Mouse (Mus musculus) CH12.LX (cell line): Measurements from ENCODE around the gene Mrpl52. TPM values are rescaled to one million over a fixed set of nuclear protein-coding genes. Genes with fewer than 3 reads are reported as not detected.

ENCODE experiments used
- DNase-seq: peaks from one replicate; pipeline ENCODE4 v3.0.0-alpha.2; 2013; ENCODE audit errors: extremely low read depth
- H3K27ac ChIP-seq: 2 replicates; pipeline ENCODE4 v1.5.1; 2012; ENCODE audit warnings: low read depth, mild to moderate bottlenecking, control low read depth, moderate library complexity; ENCODE audit not compliant: insufficient read depth
- H3K27me3 ChIP-seq: replicated peaks from 2 replicates; pipeline ENCODE3; 2012; ENCODE audit warnings: inconsistent platforms
- H3K36me3 ChIP-seq, 2 experiments: replicated peaks in 1 of 2; 2 replicates each; pipeline versions ENCODE3 to v1.6.1; 2012; ENCODE audit warnings: inconsistent platforms in 1 of 2, low read length in 1 of 2, mild to moderate bottlenecking in 1 of 2, mixed read lengths in 1 of 2, moderate library complexity in 1 of 2; ENCODE audit not compliant: control insufficient read depth in 1 of 2, insufficient read depth in 1 of 2
- H3K4me1 ChIP-seq, 2 experiments: 2 replicates each; pipeline ENCODE4 v1.6.1; 2012; ENCODE audit warnings: inconsistent platforms in 1 of 2, moderate library complexity in 1 of 2; ENCODE audit not compliant: insufficient read depth in 2 of 2, control insufficient read depth in 1 of 2
- H3K4me2 ChIP-seq: 2 replicates; pipeline ENCODE4 v1.6.1; 2012; ENCODE audit warnings: low read depth, mild to moderate bottlenecking, control low read depth; ENCODE audit not compliant: poor library complexity, insufficient read depth, severe bottlenecking
- H3K4me3 ChIP-seq, 3 experiments: fragments of 150-350 bp in 1 of 3; sonication (generic) in 1 of 3; replicated peaks in 1 of 3; 2 replicates each; pipeline versions ENCODE3 to v1.5.1; 2011 to 2012; ENCODE audit warnings: low read depth in 2 of 3, low read length in 2 of 3, mild to moderate bottlenecking in 2 of 3, moderate library complexity in 2 of 3, control low read depth in 1 of 3, improper control_type of control experiment in 1 of 3, inconsistent platforms in 1 of 3, mixed read lengths in 1 of 3; ENCODE audit not compliant: poor library complexity in 1 of 3
- H3K79me2 ChIP-seq: replicated peaks from 2 replicates; pipeline ENCODE4 v1.6.1; 2012; ENCODE audit warnings: mild to moderate bottlenecking, moderate library complexity; ENCODE audit not compliant: control insufficient read depth, poor library complexity, insufficient read depth, severe bottlenecking; ENCODE audit errors: extremely low read depth
- H3K9ac ChIP-seq: 2 replicates; pipeline ENCODE4 v1.6.1; 2012; ENCODE audit warnings: low read depth, mild to moderate bottlenecking, control low read depth, moderate library complexity; ENCODE audit not compliant: insufficient read depth
- H3K9me3 ChIP-seq: replicated peaks from 2 replicates; pipeline ENCODE3; 2012; ENCODE audit warnings: low read length, inconsistent platforms, mixed read lengths
- BHLHE40 ChIP-seq: IDR thresholded peaks from 2 replicates; pipeline ENCODE4 v1.6.1; 2011; ENCODE audit warnings: mild to moderate bottlenecking, low read depth, low read length, improper control_type of control experiment
- CHD2 ChIP-seq: IDR thresholded peaks from 2 replicates; pipeline ENCODE4 v1.6.1; 2011; ENCODE audit warnings: low read length, improper control_type of control experiment
- CTCF ChIP-seq, 2 experiments: IDR thresholded peaks in 1 of 2; conservative IDR thresholded peaks in 1 of 2; 2 replicates each; pipeline ENCODE4 v1.5.1; 2011 to 2012; ENCODE audit warnings: low read depth in 2 of 2, low read length in 2 of 2, improper control_type of control experiment in 1 of 2, inconsistent platforms in 1 of 2, mild to moderate bottlenecking in 1 of 2, moderate library complexity in 1 of 2
- ELF1 ChIP-seq: IDR thresholded peaks from 2 replicates; pipeline ENCODE4 v1.6.1; 2014; ENCODE audit warnings: low read depth, mild to moderate bottlenecking, inconsistent platforms, low read length, improper control_type of control experiment
- ETS1 ChIP-seq: conservative IDR thresholded peaks from 2 replicates; pipeline ENCODE4 v1.6.1; 2012; ENCODE audit warnings: low read depth, mild to moderate bottlenecking, inconsistent platforms, low read length, improper control_type of control experiment, moderate library complexity
- IRF4 ChIP-seq: IDR thresholded peaks from 2 replicates; pipeline ENCODE4 v1.6.1; 2014; ENCODE audit warnings: low read depth, mild to moderate bottlenecking, inconsistent platforms, low read length, improper control_type of control experiment
- MAX ChIP-seq: IDR thresholded peaks from 2 replicates; pipeline ENCODE4 v1.6.1; 2011; ENCODE audit warnings: low read length, improper control_type of control experiment
- MAZ ChIP-seq: IDR thresholded peaks from 2 replicates; pipeline ENCODE4 v1.6.1; 2012; ENCODE audit warnings: low read depth, mild to moderate bottlenecking, inconsistent platforms, low read length, improper control_type of control experiment, moderate library complexity
- MYC ChIP-seq: IDR thresholded peaks from 2 replicates; pipeline ENCODE4 v1.6.1; 2011; ENCODE audit warnings: low read depth, mild to moderate bottlenecking, improper control_type of control experiment, low read length
- PAX5 ChIP-seq: IDR thresholded peaks from 2 replicates; pipeline ENCODE4 v1.6.1; 2012; ENCODE audit warnings: low read length, inconsistent platforms, mixed read lengths
- POLR2AphosphoS2 ChIP-seq: IDR thresholded peaks from 2 replicates; pipeline ENCODE4 v1.6.1; 2011; ENCODE audit warnings: low read depth, low read length, improper control_type of control experiment
- RCOR1 ChIP-seq: conservative IDR thresholded peaks from 2 replicates; pipeline ENCODE4 v1.6.1; 2012; ENCODE audit warnings: low read depth, mild to moderate bottlenecking, inconsistent platforms, low read length, improper control_type of control experiment
- SMC3 ChIP-seq: IDR thresholded peaks from 2 replicates; pipeline ENCODE4 v1.6.1; 2011; ENCODE audit warnings: low read depth, low read length, improper control_type of control experiment
- TCF12 ChIP-seq: IDR thresholded peaks from 2 replicates; pipeline ENCODE4 v1.6.1; 2014; ENCODE audit warnings: low read depth, mild to moderate bottlenecking, inconsistent platforms, low read length, improper control_type of control experiment
- USF1 ChIP-seq: IDR thresholded peaks from 2 replicates; pipeline ENCODE4 v1.6.1; 2014; ENCODE audit warnings: low read depth, mild to moderate bottlenecking, inconsistent platforms, low read length, improper control_type of control experiment
- ZNF384 ChIP-seq: IDR thresholded peaks from 2 replicates; pipeline ENCODE4 v1.6.1; 2012; ENCODE audit warnings: low read depth, low read length, improper control_type of control experiment, inconsistent platforms
- dilution Hi-C: fragments of 300-500 bp; cut with MboI; formaldehyde crosslinking; loops from 2 replicates; pipeline ENCODE4 v1.14.3; 2020; ENCODE audit warnings: low sequenced_read_pairs; ENCODE audit not compliant: extremely low pct_unique_long_range_greater_than_20kb, extremely low pct_ligation_motif_present
- in situ Hi-C: fragments of 300-500 bp; cut with MboI; formaldehyde crosslinking; loops from 3 replicates; pipeline ENCODE4 v1.14.3; 2019; ENCODE audit warnings: low sequenced_read_pairs, low pct_ligation_motif_present, low pct_unique_long_range_greater_than_20kb, mixed read lengths
- polyA plus RNA-seq: library from polyadenylated mRNA; unstranded; fragments of >175 nt; gene quantifications from 2 replicates; pipeline ENCODE4 v1.2.1, GENCODE M21; 2012; ENCODE audit warnings: low read depth; ENCODE audit not compliant: insufficient read length
- total RNA-seq, 2 experiments: library from RNA; depleted of rRNA; stranded (reverse); fragments of 300-350 nt in 1 of 2; fragments of >200 nt in 1 of 2; gene quantifications; 2 replicates each; pipeline ENCODE4 v1.2.3; 2012 to 2014

Gene Mrpl52
- total and polyA plus RNA-seq, 3 experiments: 87.9 to 309 (median 230) TPM

DNA sequence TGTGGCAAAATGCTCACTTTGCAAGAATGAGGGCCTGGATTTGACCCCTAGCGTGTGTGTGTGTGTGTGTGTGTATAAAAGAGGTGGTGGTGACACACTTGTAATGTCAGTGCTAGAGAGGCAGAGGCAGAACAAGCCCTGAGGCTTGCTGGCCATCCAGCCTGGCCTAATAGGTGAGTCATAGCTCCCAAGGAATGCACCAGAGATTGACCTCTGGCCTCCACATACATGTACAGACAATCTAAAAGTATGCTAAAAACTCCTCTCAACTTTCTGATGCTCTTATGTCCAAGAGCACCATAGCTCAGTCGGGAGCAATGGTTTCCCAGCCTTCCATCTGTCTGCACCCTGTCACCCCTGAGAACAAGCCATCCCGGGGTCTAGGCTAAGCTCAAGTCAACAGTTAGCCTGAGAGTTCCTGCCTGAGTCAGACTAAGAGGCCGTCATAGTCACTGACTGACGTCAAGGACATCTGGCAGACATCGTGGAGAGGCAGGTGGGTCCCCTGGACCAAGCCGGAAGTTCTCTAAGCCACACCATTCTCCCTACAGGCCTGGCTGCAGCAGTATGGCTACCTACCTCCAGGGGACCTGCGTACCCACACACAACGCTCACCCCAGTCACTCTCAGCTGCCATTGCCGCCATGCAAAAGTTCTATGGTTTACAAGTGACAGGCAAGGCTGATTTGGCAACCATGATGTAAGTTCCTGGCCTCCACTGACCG, 8.6 kb downstream of the Mrpl52 start:
- dilution Hi-C loops: no loop called here
- no peak overlapping the region for H3K9ac ChIP-seq
- no peaks in the 10 kb centered on the region for H3K27me3 ChIP-seq
- no peaks in the 10 kb centered on the region for H3K79me2 ChIP-seq
- in situ Hi-C loops: loop anchor here (10.0 kb wide), 1 partner anchor 201 kb away; no protein-coding TSS in a partner anchor
- no peak overlapping the region for H3K4me3 ChIP-seq
- peaks cover 1 to 7% of the 10 kb centered on the region in 2 experiments for H3K36me3 ChIP-seq
- H3K4me2 ChIP-seq: no peak overlapping the region
- H3K4me1 ChIP-seq: peaks cover 15 to 25% of the 10 kb centered on the region in 2 experiments
- no peaks in the 10 kb centered on the region for H3K9me3 ChIP-seq
- no peak overlapping the region for H3K27ac ChIP-seq
- peak; percentile 77 for DNase-seq
- TF ChIP-seq TCF12: peak; percentile 47; the same call in 1 of the 2 replicates
- TF ChIP-seq POLR2AphosphoS2: no peak
- peak; percentile 42; the same call in 1 of the 2 replicates for TF ChIP-seq ETS1
- TF ChIP-seq CHD2: no peak
- 0 out of 2 replicates have a peak, but pooled peaks have one; percentile 28 for TF ChIP-seq MAX
- peak; percentile 45; the same call in 1 of the 2 replicates for TF ChIP-seq IRF4
- TF ChIP-seq USF1: no peak
- TF ChIP-seq ZNF384: no peak
- TF ChIP-seq ELF1: peak; percentile 65; the same call in 1 of the 2 replicates

DNA sequence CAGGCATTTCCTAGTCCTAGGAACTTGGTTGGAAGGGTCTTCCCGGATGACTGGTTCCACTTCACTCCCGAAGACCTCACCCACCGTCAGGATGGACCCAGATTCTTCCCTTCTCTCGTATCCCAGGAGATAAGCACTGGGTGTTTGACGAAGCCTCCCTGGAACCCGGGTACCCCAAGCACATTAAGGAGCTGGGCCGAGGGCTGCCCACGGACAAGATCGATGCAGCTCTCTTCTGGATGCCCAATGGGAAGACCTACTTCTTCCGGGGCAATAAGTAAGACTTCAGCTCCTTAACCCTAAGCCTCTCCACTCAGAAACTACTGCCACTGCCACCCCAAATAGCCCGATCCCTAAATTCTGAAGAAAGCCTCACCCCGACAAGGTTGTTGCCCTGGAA, 12.4 kb downstream of the Mrpl52 start:
- DNase-seq: no peak
- Histone ChIP-seq H3K79me2 (no peaks in the 10 kb centered on the region), H3K27ac (no peak overlapping the region), H3K27me3 (no peaks in the 10 kb centered on the region), H3K4me2 (no peak overlapping the region)
- no peak for TF ChIP-seq MAX
- TF ChIP-seq, all 38 proteins: peak for 0
- Histone ChIP-seq H3K4me1 (peaks cover 17 to 41% of the 10 kb centered on the region in 2 experiments), H3K4me3 (no peak overlapping the region), H3K9me3 (no peaks in the 10 kb centered on the region), H3K36me3 (no peaks in the 10 kb centered on the region), H3K9ac (no peak overlapping the region)
- in situ Hi-C loops (loop anchor here (10.0 kb wide), 1 partner anchor 204 kb away; no protein-coding TSS in a partner anchor), dilution Hi-C loops (no loop called here)

DNA sequence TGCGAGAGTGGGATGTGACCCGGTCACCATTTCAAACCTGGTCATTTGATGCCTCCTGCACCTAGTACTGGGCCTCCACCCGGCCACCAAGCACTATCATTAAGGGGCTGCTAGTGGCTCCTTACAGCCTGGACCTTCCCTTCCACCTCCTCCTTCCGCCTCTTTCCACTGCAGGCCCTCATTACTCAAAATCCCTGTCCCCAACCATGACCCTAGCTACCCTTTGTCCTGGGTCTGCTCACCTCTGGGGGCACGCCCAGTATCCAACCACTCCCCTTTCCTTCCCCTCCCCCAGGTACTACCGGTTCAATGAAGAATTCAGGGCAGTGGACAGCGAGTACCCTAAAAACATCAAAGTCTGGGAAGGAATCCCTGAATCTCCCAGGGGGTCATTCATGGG, 12.9 kb downstream of the Mrpl52 start:
- no peak overlapping the region for H3K4me2 ChIP-seq
- dilution Hi-C loops (no loop called here), in situ Hi-C loops (loop anchor here (10.0 kb wide), 1 partner anchor 205 kb away; no protein-coding TSS in a partner anchor)
- no peak for TF ChIP-seq BHLHE40
- no peak for TF ChIP-seq MAX
- TF ChIP-seq SMC3: no peak
- TF ChIP-seq MYC: no peak
- no peak for TF ChIP-seq MAZ
- TF ChIP-seq USF1: no peak
- TF ChIP-seq RCOR1: no peak
- no peak for TF ChIP-seq CTCF (conservative IDR thresholded peaks at IDR 0.05 in 1 of 2, IDR thresholded peaks at IDR 0.05 in 1 of 2; ENCODE audit: low read depth in 2 of 2, low read length in 2 of 2)
- TF ChIP-seq IRF4: no peak
- no peak for TF ChIP-seq PAX5
- no peaks in the 10 kb centered on the region for H3K27me3 ChIP-seq
- H3K36me3 ChIP-seq: no peaks in the 10 kb centered on the region
- H3K9ac ChIP-seq: no peak overlapping the region
- peaks cover 17 to 39% of the 10 kb centered on the region in 2 experiments for H3K4me1 ChIP-seq
- no peak overlapping the region for H3K4me3 ChIP-seq
- DNase-seq: no peak
- no peaks in the 10 kb centered on the region for H3K79me2 ChIP-seq
- H3K9me3 ChIP-seq: no peaks in the 10 kb centered on the region
- no peak overlapping the region for H3K27ac ChIP-seq
